Mouse (Mus musculus) E14TG2a.4 (cell line): ENCODE results near the gene Mmp11.

Experiments
- CTCF ChIP-seq: conservative IDR thresholded peaks from 2 replicates; pipeline ENCODE4 v1.5.1; 2014; ENCODE audit warnings: low read length
- NANOG ChIP-seq: IDR thresholded peaks from 2 replicates; pipeline ENCODE4 v1.6.1; 2014; ENCODE audit warnings: borderline replicate concordance, low read length, mixed read lengths

GRCm38 (mm10) chr10:75934991-75935390 is 1.3 kb downstream of the Mmp11 start:
- TF ChIP-seq CTCF: no peak
- TF ChIP-seq NANOG: no peak
